Mouse (Mus musculus): ENCODE results near the gene A730071L15Rik. TPM values are rescaled to one million over a fixed set of nuclear protein-coding genes. Genes with fewer than 3 reads are reported as not detected.

Gene A730071L15Rik
- polyA plus RNA-seq, 1 experiment from 2014 or later: 0.31 TPM

- no peaks in the 10 kb centered on the region for H3K27me3 ChIP-seq (ENCODE audit: control insufficient read depth, insufficient read depth, low read length)
- WGBS: 10% methylated on average over 2 of the region's 2 CpGs
- no peak overlapping the region for H3K9ac ChIP-seq
- peak overlapping the region; percentile 9; the same call in 1 of the 2 replicates for H3K27ac ChIP-seq
- DNase-seq (ENCODE audit: low spot score) (no peak), ATAC-seq (ENCODE audit: low FRiP score) (no peak)
- no peak overlapping the region for H3K4me2 ChIP-seq (replicated peaks)
- H3K4me1 ChIP-seq (replicated peaks; ENCODE audit: control insufficient read depth, insufficient read depth, low read length): peaks cover 30% of the 10 kb centered on the region
- no peaks in the 10 kb centered on the region for H3K9me3 ChIP-seq (ENCODE audit: control insufficient read depth, low read length)
- no peak overlapping the region for H3K4me3 ChIP-seq (replicated peaks; ENCODE audit: low read length)
- H3K36me3 ChIP-seq (replicated peaks; ENCODE audit: control insufficient read depth, insufficient read depth): no peaks in the 10 kb centered on the region
Measured at GRCm38 (mm10) chr11:6178673-6179166, 21.1 kb upstream of the A730071L15Rik start.

GRCm38 (mm10) chr11:6179194-6179593 lies 20.6 kb upstream of the A730071L15Rik start:
- Histone ChIP-seq H3K4me1 (replicated peaks; ENCODE audit: control insufficient read depth, insufficient read depth, low read length) (peaks cover 34% of the 10 kb centered on the region), H3K4me3 (replicated peaks; ENCODE audit: low read length) (no peak overlapping the region), H3K36me3 (replicated peaks; ENCODE audit: control insufficient read depth, insufficient read depth) (no peaks in the 10 kb centered on the region), H3K4me2 (replicated peaks) (no peak overlapping the region), H3K9me3 (ENCODE audit: control insufficient read depth, low read length) (no peaks in the 10 kb centered on the region), H3K27ac (0 out of 2 replicates have a peak overlapping the region, but pooled peaks have one; percentile 9), H3K9ac (no peak overlapping the region), H3K27me3 (ENCODE audit: control insufficient read depth, insufficient read depth, low read length) (no peaks in the 10 kb centered on the region)
- ATAC-seq (ENCODE audit: low FRiP score): no peak
- DNase-seq (ENCODE audit: low spot score): no peak
- WGBS: 9% methylated on average over 8 of the region's 8 CpGs

- ATAC-seq (ENCODE audit: low FRiP score): no peak
- no peak overlapping the region for H3K9ac ChIP-seq
- no peak overlapping the region for H3K4me2 ChIP-seq (replicated peaks)
- WGBS: 47% methylated on average over 6 of the region's 6 CpGs
- H3K27me3 ChIP-seq (ENCODE audit: control insufficient read depth, insufficient read depth, low read length): no peaks in the 10 kb centered on the region
- H3K9me3 ChIP-seq (ENCODE audit: control insufficient read depth, low read length): no peaks in the 10 kb centered on the region
- no peak overlapping the region for H3K4me3 ChIP-seq (replicated peaks; ENCODE audit: low read length)
- H3K27ac ChIP-seq: no peak overlapping the region
- peaks cover 28% of the 10 kb centered on the region for H3K4me1 ChIP-seq (replicated peaks; ENCODE audit: control insufficient read depth, insufficient read depth, low read length)
- no peak for DNase-seq (ENCODE audit: low spot score)
- H3K36me3 ChIP-seq (replicated peaks; ENCODE audit: control insufficient read depth, insufficient read depth): no peaks in the 10 kb centered on the region
Measured at GRCm38 (mm10) chr11:6180811-6181399, 18.9 kb upstream of the A730071L15Rik start.

GRCm38 (mm10) chr11:6183246-6183645 lies 16.6 kb upstream of the A730071L15Rik start:
- Histone ChIP-seq H3K27me3 (ENCODE audit: control insufficient read depth, insufficient read depth, low read length) (no peaks in the 10 kb centered on the region), H3K27ac (no peak overlapping the region), H3K4me2 (replicated peaks) (no peak overlapping the region), H3K4me3 (replicated peaks; ENCODE audit: low read length) (no peak overlapping the region), H3K36me3 (replicated peaks; ENCODE audit: control insufficient read depth, insufficient read depth) (peaks cover 4% of the 10 kb centered on the region; the same call in 1 of the 2 replicates), H3K9ac (no peak overlapping the region), H3K4me1 (replicated peaks; ENCODE audit: control insufficient read depth, insufficient read depth, low read length) (peaks cover 27% of the 10 kb centered on the region), H3K9me3 (ENCODE audit: control insufficient read depth, low read length) (no peaks in the 10 kb centered on the region)
- 64% methylated on average over 2 of the region's 2 CpGs for WGBS
- DNase-seq (ENCODE audit: low spot score) (no peak), ATAC-seq (ENCODE audit: low FRiP score) (no peak)

GRCm38 (mm10) chr11:6184202-6184935 lies 15.5 kb upstream of the A730071L15Rik start:
- DNase-seq (ENCODE audit: low spot score) (no peak), ATAC-seq (ENCODE audit: low FRiP score) (no peak)
- H3K27me3 ChIP-seq (ENCODE audit: control insufficient read depth, insufficient read depth, low read length): no peaks in the 10 kb centered on the region
- H3K9ac ChIP-seq: no peak overlapping the region
- H3K36me3 ChIP-seq (replicated peaks; ENCODE audit: control insufficient read depth, insufficient read depth): peaks cover 9% of the 10 kb centered on the region
- no peaks in the 10 kb centered on the region for H3K9me3 ChIP-seq (ENCODE audit: control insufficient read depth, low read length)
- no peak overlapping the region; the same call in 1 of the 2 replicates for H3K27ac ChIP-seq
- H3K4me2 ChIP-seq (replicated peaks): no peak overlapping the region
- no peak overlapping the region for H3K4me3 ChIP-seq (replicated peaks; ENCODE audit: low read length)
- 56% methylated on average over 11 of the region's 11 CpGs for WGBS
- peaks cover 17% of the 10 kb centered on the region for H3K4me1 ChIP-seq (replicated peaks; ENCODE audit: control insufficient read depth, insufficient read depth, low read length)

GRCm38 (mm10) chr11:6187399-6187798 lies 12.4 kb upstream of the A730071L15Rik start:
- 93% methylated on average over 3 of the region's 3 CpGs for WGBS

GRCm38 (mm10) chr11:6187878-6188277 lies 12.0 kb upstream of the A730071L15Rik start:
- DNase-seq (ENCODE audit: low spot score): peak; percentile 98
- peak; percentile 76 for ATAC-seq (ENCODE audit: low FRiP score)

More at GRCm38 (mm10) chr11:6187399-6187798, 12.4 kb upstream of the A730071L15Rik start:
- Histone ChIP-seq H3K36me3 (replicated peaks; ENCODE audit: control insufficient read depth, insufficient read depth) (peaks cover 31% of the 10 kb centered on the region), H3K4me2 (replicated peaks) (no peak overlapping the region), H3K9ac (0 out of 2 replicates have a peak overlapping the region, but pooled peaks have one; percentile 4), H3K27me3 (ENCODE audit: control insufficient read depth, insufficient read depth, low read length) (no peaks in the 10 kb centered on the region), H3K9me3 (ENCODE audit: control insufficient read depth, low read length) (no peaks in the 10 kb centered on the region), H3K4me1 (replicated peaks; ENCODE audit: control insufficient read depth, insufficient read depth, low read length) (peaks cover 17% of the 10 kb centered on the region), H3K4me3 (replicated peaks; ENCODE audit: low read length) (no peak overlapping the region), H3K27ac (0 out of 2 replicates have a peak overlapping the region, but pooled peaks have one; percentile 29)
- ATAC-seq (ENCODE audit: low FRiP score): 0 out of 2 replicates have a peak, but pooled peaks have one; percentile 14
- no peak for DNase-seq (ENCODE audit: low spot score)

GRCm38 (mm10) chr11:6196780-6197179 lies 3.0 kb upstream of the A730071L15Rik start:
- no peak overlapping the region for H3K27ac ChIP-seq
- 94% methylated on average over 8 of the region's 8 CpGs for WGBS
- no peak for ATAC-seq (ENCODE audit: low FRiP score)

More at GRCm38 (mm10) chr11:6187878-6188277, 12.0 kb upstream of the A730071L15Rik start:
- no peaks in the 10 kb centered on the region for H3K9me3 ChIP-seq (ENCODE audit: control insufficient read depth, low read length)
- H3K4me3 ChIP-seq (replicated peaks; ENCODE audit: low read length): no peak overlapping the region
- peaks cover 17% of the 10 kb centered on the region for H3K4me1 ChIP-seq (replicated peaks; ENCODE audit: control insufficient read depth, insufficient read depth, low read length)
- 0 out of 2 replicates have a peak overlapping the region, but pooled peaks have one; percentile 4 for H3K9ac ChIP-seq
- H3K36me3 ChIP-seq (replicated peaks; ENCODE audit: control insufficient read depth, insufficient read depth): peaks cover 35% of the 10 kb centered on the region
- H3K27me3 ChIP-seq (ENCODE audit: control insufficient read depth, insufficient read depth, low read length): no peaks in the 10 kb centered on the region
- no peak overlapping the region for H3K4me2 ChIP-seq (replicated peaks)
- H3K27ac ChIP-seq: 0 out of 2 replicates have a peak overlapping the region, but pooled peaks have one; percentile 29
- 5% methylated on average over 2 of the region's 2 CpGs for WGBS

GRCm38 (mm10) chr11:6198449-6198848 lies 1.4 kb upstream of the A730071L15Rik start:
- peak overlapping the region; percentile 98; the same call in 1 of the 2 replicates for H3K9ac ChIP-seq
- peaks cover 16% of the 10 kb centered on the region for H3K4me1 ChIP-seq (replicated peaks; ENCODE audit: control insufficient read depth, insufficient read depth, low read length)
- H3K4me3 ChIP-seq (replicated peaks; ENCODE audit: low read length): 0 out of 2 replicates have a peak overlapping the region, but pooled peaks have one; percentile 100
- H3K9me3 ChIP-seq (ENCODE audit: control insufficient read depth, low read length): no peaks in the 10 kb centered on the region
- H3K36me3 ChIP-seq (replicated peaks; ENCODE audit: control insufficient read depth, insufficient read depth): 0 out of 2 replicates have a peak, but pooled peaks cover 11% of the 10 kb centered on the region
- H3K4me2 ChIP-seq (replicated peaks): peak overlapping the region; percentile 96
- DNase-seq (ENCODE audit: low spot score): no peak
- WGBS: 95% methylated on average over 4 of the region's 4 CpGs
- no peak for ATAC-seq (ENCODE audit: low FRiP score)
- no peak overlapping the region for H3K27ac ChIP-seq
- H3K27me3 ChIP-seq (ENCODE audit: control insufficient read depth, insufficient read depth, low read length): no peaks in the 10 kb centered on the region

More at GRCm38 (mm10) chr11:6196780-6197179, 3.0 kb upstream of the A730071L15Rik start:
- H3K4me3 ChIP-seq (replicated peaks; ENCODE audit: low read length): no peak overlapping the region
- peaks cover 25% of the 10 kb centered on the region for H3K36me3 ChIP-seq (replicated peaks; ENCODE audit: control insufficient read depth, insufficient read depth)
- peaks cover 16% of the 10 kb centered on the region for H3K4me1 ChIP-seq (replicated peaks; ENCODE audit: control insufficient read depth, insufficient read depth, low read length)
- no peak overlapping the region for H3K4me2 ChIP-seq (replicated peaks)
- H3K9ac ChIP-seq: no peak overlapping the region
- no peaks in the 10 kb centered on the region for H3K27me3 ChIP-seq (ENCODE audit: control insufficient read depth, insufficient read depth, low read length)
- no peaks in the 10 kb centered on the region for H3K9me3 ChIP-seq (ENCODE audit: control insufficient read depth, low read length)
- DNase-seq (ENCODE audit: low spot score): no peak
